Mouse (Mus musculus) G1E (cell line): ENCODE measurements around the gene Irf2bp1.

Source experiments
- CTCF ChIP-seq: IDR thresholded peaks from 2 replicates; pipeline ENCODE4 v1.5.1; 2012; ENCODE audit warnings: low read depth, low read length, inconsistent platforms, mixed read lengths
- TAL1 ChIP-seq: conservative IDR thresholded peaks from 2 replicates; pipeline ENCODE4 v1.6.1; 2012; ENCODE audit warnings: low read depth, low read length, inconsistent platforms, mixed read lengths

DNA sequence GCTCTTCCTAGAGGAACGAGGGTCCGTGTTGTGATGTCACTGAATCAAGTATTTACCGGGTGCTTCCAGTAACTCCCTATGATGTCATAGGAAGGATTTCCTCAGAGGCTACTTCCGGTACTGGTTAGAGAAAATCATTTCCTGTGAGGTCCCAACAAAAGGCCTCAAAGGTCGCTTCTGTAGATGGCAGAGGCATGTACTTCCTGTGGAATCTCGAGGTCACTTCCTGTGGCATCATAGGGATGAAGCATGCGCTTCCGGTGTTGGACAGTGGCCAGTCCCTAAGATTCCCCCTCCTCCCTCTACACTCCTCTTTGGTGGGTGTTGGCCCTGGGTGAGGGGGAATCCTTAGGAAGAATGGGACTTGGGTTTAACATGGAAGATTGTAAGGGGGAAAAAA is 44.4 kb upstream of the Irf2bp1 start:
- TF ChIP-seq TAL1 (no peak), CTCF (no peak)
